Mouse (Mus musculus) heart, postnatal 36 days (tissue): ENCODE measurements around the gene Fsd1. TPM values are rescaled to one million over a fixed set of nuclear protein-coding genes. Genes with fewer than 3 reads are reported as not detected.

Experiments used
- DNase-seq, 2 experiments: peaks; one replicate each; pipeline ENCODE4 v3.0.0; 2021 to 2022
- intact Hi-C: fragments of 180-260 bp; cut with DNase I; formaldehyde crosslinking; loops from one replicate; pipeline ENCODE4 v1.15.1; 2025
- total RNA-seq, 2 experiments: library from RNA; stranded (reverse); gene quantifications; 2 replicates each; pipeline ENCODE4 v1.2.3; 2021

The Fsd1 gene
- total RNA-seq, 2 experiments from 2014 or later: not detected

DNA sequence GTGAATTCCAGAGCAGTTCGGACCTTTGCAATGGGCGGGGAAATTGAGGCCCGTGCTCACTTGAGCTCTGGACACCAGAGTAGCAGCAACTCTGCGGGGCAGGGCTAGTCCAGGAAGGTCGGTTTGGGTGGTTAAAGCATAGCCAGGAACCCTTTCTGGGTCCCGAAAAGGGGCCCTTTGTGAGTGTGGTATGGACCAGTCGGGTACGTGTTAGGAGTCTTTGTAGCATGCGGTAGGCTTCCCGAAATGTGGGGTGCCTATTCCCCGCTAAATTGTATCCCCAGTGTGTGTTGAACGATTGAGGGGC is 54.5 kb downstream of the Fsd1 start:
- intact Hi-C loops: loop anchor here (2.0 kb wide), 1 partner anchor 32 kb away; no protein-coding TSS in a partner anchor
- DNase-seq: no peak

Other genes with a start within 250 kb of the Fsd1 start
- gene Adgre4, start 236.5 kb upstream of the Fsd1 start, total RNA-seq: under 1 TPM; 0.47 to 0.76 TPM
- 1 to 10 TPM; 4.2 to 4.4 TPM for gene Zfp119a, start 107.6 kb upstream of the Fsd1 start, total RNA-seq
- gene Zfp959, start 94.4 kb upstream of the Fsd1 start, total RNA-seq: 1 to 10 TPM; 4.1 to 5.0 TPM
- 1 to 10 TPM; 3.7 to 4.3 TPM for gene Zfp119b, start 37.0 kb upstream of the Fsd1 start, total RNA-seq
- 1 to 10 TPM in 1 of 2 experiments, under 1 TPM in 1; 0.78 to 1.6 TPM for gene Ebi3, start 33.9 kb upstream of the Fsd1 start, total RNA-seq
- gene Yju2, start 27.4 kb upstream of the Fsd1 start, total RNA-seq: 1 to 10 TPM; 8.8 to 9.5 TPM
- gene Shd, start 16.0 kb upstream of the Fsd1 start, total RNA-seq: under 1 TPM; 0.72 to 0.87 TPM
- 10 to 100 TPM; 15.5 to 16.4 TPM for gene Stap2, start 19.1 kb downstream of the Fsd1 start, total RNA-seq
- gene Mpnd, start 19.2 kb downstream of the Fsd1 start, total RNA-seq: 10 to 100 TPM; 58.6 to 64.1 TPM
- gene Sh3gl1, start 50.1 kb downstream of the Fsd1 start, total RNA-seq: 10 to 100 TPM; 15.4 to 17.3 TPM
- gene Chaf1a, start 53.9 kb downstream of the Fsd1 start, total RNA-seq: 1 to 10 TPM; 1.3 to 1.5 TPM
- 10 to 100 TPM; 57.6 to 61.3 TPM for gene Ubxn6, start 88.5 kb downstream of the Fsd1 start, total RNA-seq
- 10 to 100 TPM; 37.5 to 41.1 TPM for gene Hdgfl2, start 93.1 kb downstream of the Fsd1 start, total RNA-seq
- gene Plin4, start 123.3 kb downstream of the Fsd1 start, total RNA-seq: 100 to 1,000 TPM; 157 to 172 TPM
- 100 to 1,000 TPM; 171 to 183 TPM for gene Plin5, start 131.1 kb downstream of the Fsd1 start, total RNA-seq
- 10 to 100 TPM; 56.1 to 73.6 TPM for gene Lrg1, start 135.5 kb downstream of the Fsd1 start, total RNA-seq
- gene Sema6b, start 153.8 kb downstream of the Fsd1 start, total RNA-seq: 10 to 100 TPM in 1 of 2 experiments, 1 to 10 TPM in 1; 7.5 to 10.2 TPM
- 1 to 10 TPM; 1.9 to 2.8 TPM for gene Tnfaip8l1, start 176.0 kb downstream of the Fsd1 start, total RNA-seq
- 10 to 100 TPM; 25.2 to 25.5 TPM for gene Mydgf, start 197.4 kb downstream of the Fsd1 start, total RNA-seq
- gene Dpp9, start 232.4 kb downstream of the Fsd1 start, total RNA-seq: 10 to 100 TPM; 38.4 to 43.0 TPM